Mouse (Mus musculus): ENCODE measurements around the gene Scn8a. TPM values are rescaled to one million over a fixed set of nuclear protein-coding genes. Genes with fewer than 3 reads are reported as not detected.

Scn8a gene
- polyA plus RNA-seq, 1 experiment from 2014 or later = 18.1 TPM

DNA sequence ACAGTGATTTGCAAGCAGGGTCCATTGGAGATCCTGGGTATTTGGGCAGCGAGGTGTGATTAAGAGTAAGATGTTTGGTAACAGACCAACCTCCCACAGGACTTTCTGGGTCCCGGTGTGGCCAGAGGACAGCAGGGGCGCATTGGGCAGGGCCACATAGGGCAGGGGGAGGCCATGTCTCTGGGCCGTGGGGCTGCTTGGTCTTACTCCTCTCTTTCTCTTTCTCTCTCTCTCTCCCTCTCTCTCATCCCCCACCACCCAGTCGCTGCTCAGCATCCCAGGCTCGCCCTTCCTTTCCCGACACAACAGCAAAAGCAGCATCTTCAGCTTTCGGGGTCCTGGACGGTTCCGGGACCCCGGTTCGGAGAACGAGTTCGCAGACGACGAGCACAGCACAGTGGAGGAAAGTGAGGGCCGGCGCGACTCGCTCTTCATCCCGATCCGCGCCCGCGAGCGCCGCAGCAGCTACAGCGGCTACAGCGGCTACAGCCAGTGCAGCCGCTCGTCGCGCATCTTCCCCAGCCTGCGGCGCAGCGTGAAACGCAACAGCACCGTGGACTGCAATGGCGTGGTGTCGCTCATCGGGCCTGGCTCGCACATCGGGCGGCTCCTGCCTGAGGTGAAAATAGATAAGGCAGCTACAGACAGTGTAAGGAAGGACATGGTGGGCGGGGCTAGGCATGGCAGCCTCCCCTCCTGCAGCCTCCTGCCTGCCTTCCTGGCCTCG, 113.9 kb downstream of the Scn8a start:
- Histone ChIP-seq H3K27ac (ENCODE audit: low read length) (peak overlapping the region; percentile 63), H3K36me3 (ENCODE audit: control insufficient read depth, insufficient read depth, low read length) (no peaks in the 10 kb centered on the region), H3K27me3 (ENCODE audit: control insufficient read depth, insufficient read depth, low read depth, low read length) (no peaks in the 10 kb centered on the region), H3K4me1 (ENCODE audit: control insufficient read depth, insufficient read depth, low read length) (peaks cover 10% of the 10 kb centered on the region), H3K9ac (ENCODE audit: low read depth, low read length) (peak overlapping the region; percentile 63), H3K4me3 (ENCODE audit: low read depth, low read length) (peak overlapping the region; percentile 40), H3K9me3 (replicated peaks; ENCODE audit: control insufficient read depth, low read length, poor library complexity, severe bottlenecking) (no peaks in the 10 kb centered on the region), H3K4me2 (ENCODE audit: low read length) (peak overlapping the region; percentile 81)
- peak; percentile 92 for ATAC-seq
- WGBS = under 1% methylated on average over 45 of the region's 46 CpGs

GRCm38 (mm10) chr15:100984154-100984893, 114.7 kb downstream of the Scn8a start:
- Histone ChIP-seq H3K4me1 (ENCODE audit: control insufficient read depth, insufficient read depth, low read length) (peaks cover 10% of the 10 kb centered on the region), H3K36me3 (ENCODE audit: control insufficient read depth, insufficient read depth, low read length) (0 out of 2 replicates have a peak, but pooled peaks cover under 1% of the 10 kb centered on the region), H3K27ac (ENCODE audit: low read length) (peak overlapping the region; percentile 63), H3K9ac (ENCODE audit: low read depth, low read length) (peak overlapping the region; percentile 63), H3K4me2 (ENCODE audit: low read length) (peak overlapping the region; percentile 81), H3K9me3 (replicated peaks; ENCODE audit: control insufficient read depth, low read length, poor library complexity, severe bottlenecking) (no peaks in the 10 kb centered on the region), H3K4me3 (ENCODE audit: low read depth, low read length) (peak overlapping the region; percentile 40), H3K27me3 (ENCODE audit: control insufficient read depth, insufficient read depth, low read depth, low read length) (no peaks in the 10 kb centered on the region)
- ATAC-seq = peak; percentile 59; the same call in 1 of the 2 replicates
- WGBS = 30% methylated on average over 12 of the region's 12 CpGs

GRCm38 (mm10) chr15:100986479-100986878, 116.8 kb downstream of the Scn8a start:
- Histone ChIP-seq H3K4me1 (ENCODE audit: control insufficient read depth, insufficient read depth, low read length) (peaks cover 10% of the 10 kb centered on the region), H3K9me3 (replicated peaks; ENCODE audit: control insufficient read depth, low read length, poor library complexity, severe bottlenecking) (no peaks in the 10 kb centered on the region), H3K4me2 (ENCODE audit: low read length) (no peak overlapping the region), H3K4me3 (ENCODE audit: low read depth, low read length) (no peak overlapping the region), H3K9ac (ENCODE audit: low read depth, low read length) (no peak overlapping the region), H3K27ac (ENCODE audit: low read length) (no peak overlapping the region), H3K27me3 (ENCODE audit: control insufficient read depth, insufficient read depth, low read depth, low read length) (no peaks in the 10 kb centered on the region), H3K36me3 (ENCODE audit: control insufficient read depth, insufficient read depth, low read length) (peaks cover 5% of the 10 kb centered on the region)
- WGBS = 83% methylated on average over 10 of the region's 10 CpGs
- no peak for ATAC-seq

DNA sequence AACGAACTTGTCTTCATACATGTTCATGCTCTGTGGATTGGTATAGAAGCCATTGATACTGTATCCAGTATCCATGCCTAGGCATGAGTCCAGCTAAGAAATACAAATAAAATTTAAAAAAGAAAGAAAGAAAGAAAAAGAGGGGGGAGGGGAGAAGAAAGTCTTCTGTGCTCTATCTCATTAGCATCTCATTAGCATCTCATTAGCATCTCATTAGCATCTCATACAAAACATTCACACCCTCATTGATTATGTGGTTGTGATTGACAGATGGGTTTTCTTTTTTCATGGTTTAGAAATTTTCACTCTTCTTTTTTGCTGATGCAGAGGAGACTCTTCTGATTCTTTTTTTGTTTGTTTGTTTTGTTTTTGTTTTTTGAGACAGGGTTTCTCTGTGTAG, 117.4 kb downstream of the Scn8a start:
- no peaks in the 10 kb centered on the region for H3K27me3 ChIP-seq (ENCODE audit: control insufficient read depth, insufficient read depth, low read depth, low read length)

DNA sequence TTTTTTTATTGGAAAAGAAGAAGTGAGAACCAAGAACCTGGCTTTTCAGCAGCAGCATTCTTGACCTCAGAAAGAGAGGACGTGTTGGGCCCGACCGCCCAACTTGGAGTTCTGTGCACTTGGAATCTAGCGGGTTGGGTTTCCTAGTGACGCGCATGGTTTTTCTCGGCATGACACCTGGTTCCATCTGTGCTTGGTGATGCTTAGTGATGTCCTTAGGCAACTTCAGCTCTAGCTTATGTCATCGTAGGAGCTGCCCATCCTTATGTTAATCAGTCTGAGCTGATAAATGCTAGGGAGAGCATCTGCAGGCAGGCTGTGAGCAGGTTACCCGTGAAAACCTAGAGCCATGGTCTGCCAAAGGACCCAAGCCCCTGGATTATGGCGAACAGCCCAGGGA, 120.6 kb downstream of the Scn8a start:
- 91% methylated on average over 10 of the region's 10 CpGs for WGBS
- peaks cover 5% of the 10 kb centered on the region for H3K36me3 ChIP-seq (ENCODE audit: control insufficient read depth, insufficient read depth, low read length)

More for the DNA sequence above, 117.4 kb downstream of the Scn8a start:
- H3K4me3 ChIP-seq (ENCODE audit: low read depth, low read length) = no peak overlapping the region
- no peak overlapping the region for H3K27ac ChIP-seq (ENCODE audit: low read length)
- H3K9me3 ChIP-seq (replicated peaks; ENCODE audit: control insufficient read depth, low read length, poor library complexity, severe bottlenecking) = no peaks in the 10 kb centered on the region
- peaks cover 10% of the 10 kb centered on the region for H3K4me1 ChIP-seq (ENCODE audit: control insufficient read depth, insufficient read depth, low read length)
- no peak overlapping the region for H3K4me2 ChIP-seq (ENCODE audit: low read length)
- whole genome bisulfite sequencing = 78% methylated on average over 1 of the region's 1 CpGs
- no peak for ATAC-seq
- peaks cover 5% of the 10 kb centered on the region for H3K36me3 ChIP-seq (ENCODE audit: control insufficient read depth, insufficient read depth, low read length)
- H3K9ac ChIP-seq (ENCODE audit: low read depth, low read length) = no peak overlapping the region

GRCm38 (mm10) chr15:100997090-100997489, 127.4 kb downstream of the Scn8a start:
- Histone ChIP-seq H3K4me3 (ENCODE audit: low read depth, low read length) (no peak overlapping the region), H3K4me1 (ENCODE audit: control insufficient read depth, insufficient read depth, low read length) (no peaks in the 10 kb centered on the region), H3K36me3 (ENCODE audit: control insufficient read depth, insufficient read depth, low read length) (peaks cover under 1% of the 10 kb centered on the region), H3K9me3 (replicated peaks; ENCODE audit: control insufficient read depth, low read length, poor library complexity, severe bottlenecking) (no peaks in the 10 kb centered on the region), H3K27ac (ENCODE audit: low read length) (no peak overlapping the region), H3K4me2 (ENCODE audit: low read length) (no peak overlapping the region), H3K27me3 (ENCODE audit: control insufficient read depth, insufficient read depth, low read depth, low read length) (no peaks in the 10 kb centered on the region), H3K9ac (ENCODE audit: low read depth, low read length) (no peak overlapping the region)
- WGBS = 37% methylated on average over 4 of the region's 4 CpGs
- no peak for ATAC-seq

More for the DNA sequence above, 120.6 kb downstream of the Scn8a start:
- Histone ChIP-seq H3K4me3 (ENCODE audit: low read depth, low read length) (no peak overlapping the region), H3K4me2 (ENCODE audit: low read length) (no peak overlapping the region), H3K4me1 (ENCODE audit: control insufficient read depth, insufficient read depth, low read length) (no peaks in the 10 kb centered on the region), H3K27ac (ENCODE audit: low read length) (no peak overlapping the region), H3K9ac (ENCODE audit: low read depth, low read length) (no peak overlapping the region), H3K27me3 (ENCODE audit: control insufficient read depth, insufficient read depth, low read depth, low read length) (no peaks in the 10 kb centered on the region), H3K9me3 (replicated peaks; ENCODE audit: control insufficient read depth, low read length, poor library complexity, severe bottlenecking) (no peaks in the 10 kb centered on the region)
- no peak for ATAC-seq

GRCm38 (mm10) chr15:101001685-101002084, 132.0 kb downstream of the Scn8a start:
- Histone ChIP-seq H3K9me3 (replicated peaks; ENCODE audit: control insufficient read depth, low read length, poor library complexity, severe bottlenecking) (no peaks in the 10 kb centered on the region), H3K9ac (ENCODE audit: low read depth, low read length) (no peak overlapping the region), H3K4me1 (ENCODE audit: control insufficient read depth, insufficient read depth, low read length) (no peaks in the 10 kb centered on the region; the same call in 1 of the 2 replicates), H3K36me3 (ENCODE audit: control insufficient read depth, insufficient read depth, low read length) (peaks cover 10% of the 10 kb centered on the region), H3K4me2 (ENCODE audit: low read length) (no peak overlapping the region), H3K27me3 (ENCODE audit: control insufficient read depth, insufficient read depth, low read depth, low read length) (no peaks in the 10 kb centered on the region), H3K4me3 (ENCODE audit: low read depth, low read length) (no peak overlapping the region), H3K27ac (ENCODE audit: low read length) (no peak overlapping the region)
- no peak for ATAC-seq
- 97% methylated on average over 1 of the region's 1 CpGs for WGBS

GRCm38 (mm10) chr15:101002466-101002865, 132.8 kb downstream of the Scn8a start:
- Histone ChIP-seq H3K27me3 (ENCODE audit: control insufficient read depth, insufficient read depth, low read depth, low read length) (no peaks in the 10 kb centered on the region), H3K9ac (ENCODE audit: low read depth, low read length) (no peak overlapping the region)

DNA sequence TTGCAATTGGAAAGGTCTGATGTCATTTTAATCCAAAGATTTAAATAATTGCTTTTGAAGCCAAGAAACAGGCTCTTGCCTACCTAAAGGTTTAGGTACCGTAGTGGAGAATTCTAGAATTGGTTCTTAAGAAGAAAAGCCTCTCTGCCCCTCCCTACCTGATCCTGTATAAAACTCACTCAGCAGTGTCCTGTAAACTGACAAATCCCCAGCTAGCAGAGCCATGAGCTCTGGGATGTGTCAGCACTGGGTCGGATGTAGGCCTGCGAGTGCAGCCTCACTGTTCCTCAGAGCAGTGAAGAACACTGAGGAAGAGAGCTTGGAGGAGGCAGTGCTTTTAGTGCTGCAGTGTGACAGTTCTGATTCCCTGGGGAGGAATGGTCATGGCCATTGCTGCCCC, 134.9 kb downstream of the Scn8a start:
- H3K27ac ChIP-seq (ENCODE audit: low read length) = no peak overlapping the region; the same call in 1 of the 2 replicates
- no peak for ATAC-seq
- no peak overlapping the region for H3K9ac ChIP-seq (ENCODE audit: low read depth, low read length)
- H3K36me3 ChIP-seq (ENCODE audit: control insufficient read depth, insufficient read depth, low read length) = peaks cover 10% of the 10 kb centered on the region
- no peaks in the 10 kb centered on the region; the same call in 1 of the 2 replicates for H3K4me1 ChIP-seq (ENCODE audit: control insufficient read depth, insufficient read depth, low read length)
- H3K27me3 ChIP-seq (ENCODE audit: control insufficient read depth, insufficient read depth, low read depth, low read length) = no peaks in the 10 kb centered on the region
- H3K4me3 ChIP-seq (ENCODE audit: low read depth, low read length) = no peak overlapping the region
- no peak overlapping the region for H3K4me2 ChIP-seq (ENCODE audit: low read length)
- WGBS = 58% methylated on average over 3 of the region's 3 CpGs
- H3K9me3 ChIP-seq (replicated peaks; ENCODE audit: control insufficient read depth, low read length, poor library complexity, severe bottlenecking) = no peaks in the 10 kb centered on the region

More at GRCm38 (mm10) chr15:101002466-101002865, 132.8 kb downstream of the Scn8a start:
- ATAC-seq = no peak
- no peaks in the 10 kb centered on the region; the same call in 1 of the 2 replicates for H3K4me1 ChIP-seq (ENCODE audit: control insufficient read depth, insufficient read depth, low read length)
- H3K27ac ChIP-seq (ENCODE audit: low read length) = no peak overlapping the region
- no peaks in the 10 kb centered on the region for H3K9me3 ChIP-seq (replicated peaks; ENCODE audit: control insufficient read depth, low read length, poor library complexity, severe bottlenecking)
- WGBS = 94% methylated on average over 3 of the region's 3 CpGs
- peaks cover 10% of the 10 kb centered on the region for H3K36me3 ChIP-seq (ENCODE audit: control insufficient read depth, insufficient read depth, low read length)
- no peak overlapping the region for H3K4me2 ChIP-seq (ENCODE audit: low read length)
- H3K4me3 ChIP-seq (ENCODE audit: low read depth, low read length) = no peak overlapping the region

All from midbrain, embryonic 16.5 days (tissue).